Mouse (Mus musculus): Measurements from ENCODE around the gene Ttc29. TPM values are rescaled to one million over a fixed set of nuclear protein-coding genes. Genes with fewer than 3 reads are reported as not detected.

Gene Ttc29
- polyA plus RNA-seq, 1 experiment from 2014 or later = 6.8 TPM

DNA sequence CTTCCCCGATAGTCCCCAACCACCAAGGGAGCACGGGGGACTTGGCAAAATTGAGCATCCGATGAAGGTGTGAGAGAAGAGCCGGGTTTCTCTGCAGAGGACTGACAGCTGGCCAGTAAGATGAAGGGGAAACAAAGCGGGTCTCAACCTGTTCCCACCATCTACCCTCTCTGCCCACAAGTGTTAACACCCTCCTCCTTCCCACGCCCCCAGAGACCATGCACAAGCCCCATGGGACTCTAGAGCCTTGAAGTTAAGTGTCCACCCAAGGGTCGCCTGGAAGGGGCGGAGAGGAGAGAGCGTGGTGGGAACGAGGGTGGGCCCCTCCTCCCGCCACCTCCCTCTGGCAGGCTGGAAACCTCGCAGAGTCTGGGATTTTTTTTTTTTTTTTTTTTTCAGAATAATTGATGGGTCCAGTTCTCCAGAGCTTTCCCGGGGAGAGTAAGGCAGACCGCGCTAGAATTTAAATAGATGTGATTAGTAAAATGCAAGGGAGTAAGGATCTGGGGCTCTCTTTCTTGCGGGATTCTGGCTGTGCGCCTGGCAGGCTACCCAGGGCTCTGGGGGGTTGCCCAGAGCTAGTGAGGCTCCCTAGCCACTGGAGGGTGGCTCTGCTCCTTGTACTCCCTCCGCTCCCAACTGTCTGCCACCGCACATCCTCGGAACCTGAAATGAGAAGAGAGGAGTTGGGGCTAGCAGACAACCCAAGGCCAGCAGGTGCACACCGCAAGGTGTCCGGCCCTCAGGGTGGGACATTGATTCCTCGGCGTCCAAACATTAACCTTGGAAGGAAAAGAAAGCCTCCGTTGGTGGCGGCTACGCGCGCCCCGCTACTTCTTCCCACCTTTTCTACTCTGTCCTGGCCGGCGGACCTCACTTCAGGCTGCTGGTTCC, 214.0 kb downstream of the Ttc29 start:
- Histone ChIP-seq H3K4me1 (no peaks in the 10 kb centered on the region), H3K27me3 (peaks cover 77% of the 10 kb centered on the region), H3K9ac (no peak overlapping the region), H3K9me3 (replicated peaks) (no peaks in the 10 kb centered on the region), H3K27ac (replicated peaks) (no peak overlapping the region), H3K4me3 (replicated peaks) (no peak overlapping the region), H3K4me2 (replicated peaks) (no peak overlapping the region; the same call in 1 of the 2 replicates), H3K36me3 (no peaks in the 10 kb centered on the region)
- under 1% methylated on average over 32 of the region's 32 CpGs for WGBS
- 0 out of 2 replicates have a peak, but pooled peaks have one; percentile 29 for ATAC-seq (ENCODE audit: insufficient number of reproducible peaks, low FRiP score, low TSS enrichment, low read depth)

DNA sequence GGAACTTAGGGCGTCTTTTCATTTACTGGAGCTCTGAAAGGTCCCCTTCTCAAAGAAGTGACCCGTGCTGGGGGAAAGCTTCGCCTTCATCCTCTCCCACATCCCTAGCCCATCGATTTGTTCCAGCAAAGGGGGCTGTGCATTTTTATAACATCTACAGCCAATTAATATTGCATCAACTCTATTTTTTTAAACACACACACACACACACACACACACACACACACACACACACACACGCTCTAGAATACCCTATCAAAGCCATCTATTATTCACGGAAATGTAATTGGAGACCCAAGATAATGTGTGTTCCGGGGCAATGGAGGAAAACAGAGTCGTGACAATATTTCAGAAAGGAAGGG, 214.7 kb downstream of the Ttc29 start:
- Histone ChIP-seq H3K27ac (replicated peaks) (no peak overlapping the region), H3K9me3 (replicated peaks) (no peaks in the 10 kb centered on the region), H3K4me1 (no peaks in the 10 kb centered on the region), H3K4me2 (replicated peaks) (no peak overlapping the region), H3K27me3 (peaks cover 78% of the 10 kb centered on the region), H3K9ac (no peak overlapping the region), H3K4me3 (replicated peaks) (no peak overlapping the region), H3K36me3 (no peaks in the 10 kb centered on the region)
- WGBS = 2% methylated on average over 8 of the region's 8 CpGs
- ATAC-seq (ENCODE audit: insufficient number of reproducible peaks, low FRiP score, low TSS enrichment, low read depth) = no peak

DNA sequence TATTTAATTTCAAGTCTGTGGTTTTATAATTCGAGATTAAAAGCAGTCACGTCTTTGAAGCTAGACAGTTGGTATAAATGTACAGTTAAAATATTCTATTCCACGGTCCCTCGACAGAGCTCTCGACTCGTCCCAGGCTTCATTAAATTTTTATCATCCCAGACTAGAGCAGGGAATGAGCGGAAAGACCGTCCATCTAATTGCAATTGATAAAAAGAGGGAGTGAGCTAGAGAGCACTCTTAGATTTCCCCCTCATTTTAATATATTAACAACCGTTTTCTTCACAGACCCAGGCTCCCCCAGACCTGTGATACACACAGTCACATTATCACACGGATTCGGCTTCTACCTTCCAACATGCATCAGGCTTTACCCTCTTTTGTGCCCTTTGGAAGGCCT, 215.1 kb downstream of the Ttc29 start:
- Histone ChIP-seq H3K9me3 (replicated peaks) (no peaks in the 10 kb centered on the region), H3K36me3 (no peaks in the 10 kb centered on the region), H3K4me3 (replicated peaks) (no peak overlapping the region), H3K9ac (no peak overlapping the region), H3K4me1 (no peaks in the 10 kb centered on the region), H3K27ac (replicated peaks) (no peak overlapping the region), H3K4me2 (replicated peaks) (no peak overlapping the region), H3K27me3 (peaks cover 78% of the 10 kb centered on the region)
- 3% methylated on average over 11 of the region's 11 CpGs for WGBS
- ATAC-seq (ENCODE audit: insufficient number of reproducible peaks, low FRiP score, low TSS enrichment, low read depth) = no peak

DNA sequence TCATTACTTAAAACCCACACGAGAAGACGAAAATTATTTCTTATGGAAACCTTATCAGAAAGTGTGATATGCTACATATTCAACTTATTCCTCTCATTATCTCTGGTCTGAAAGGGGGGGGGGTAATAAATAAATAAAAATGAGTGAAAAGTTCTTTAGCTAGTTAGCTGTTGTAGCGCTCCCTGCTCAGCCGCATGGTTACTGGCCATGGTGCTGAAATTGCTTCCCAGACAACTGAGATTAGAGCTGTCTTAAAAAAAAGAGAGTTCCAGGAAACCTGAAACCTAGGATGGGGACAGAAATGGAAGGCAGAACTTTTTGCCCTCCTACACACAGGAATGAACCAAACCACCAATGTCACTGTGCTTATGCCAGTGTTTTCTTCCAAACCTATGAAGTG, 218.3 kb downstream of the Ttc29 start:
- Histone ChIP-seq H3K27ac (replicated peaks) (no peak overlapping the region), H3K9ac (no peak overlapping the region), H3K4me1 (peaks cover 19% of the 10 kb centered on the region), H3K4me3 (replicated peaks) (no peak overlapping the region), H3K9me3 (replicated peaks) (no peaks in the 10 kb centered on the region), H3K27me3 (peaks cover 81% of the 10 kb centered on the region), H3K36me3 (no peaks in the 10 kb centered on the region), H3K4me2 (replicated peaks) (no peak overlapping the region)
- ATAC-seq (ENCODE audit: insufficient number of reproducible peaks, low FRiP score, low TSS enrichment, low read depth) = no peak
- 2% methylated on average over 4 of the region's 4 CpGs for WGBS

- Histone ChIP-seq H3K36me3 (no peaks in the 10 kb centered on the region), H3K27me3 (peaks cover 81% of the 10 kb centered on the region), H3K4me2 (replicated peaks) (no peak overlapping the region), H3K4me3 (replicated peaks) (no peak overlapping the region), H3K9me3 (replicated peaks) (no peaks in the 10 kb centered on the region), H3K9ac (no peak overlapping the region), H3K4me1 (peaks cover 28% of the 10 kb centered on the region), H3K27ac (replicated peaks) (no peak overlapping the region)
- WGBS = 9% methylated on average over 1 of the region's 1 CpGs
- ATAC-seq (ENCODE audit: insufficient number of reproducible peaks, low FRiP score, low TSS enrichment, low read depth) = no peak
Measured at GRCm38 (mm10) chr8:78432451-78432850, 219.4 kb downstream of the Ttc29 start.

DNA sequence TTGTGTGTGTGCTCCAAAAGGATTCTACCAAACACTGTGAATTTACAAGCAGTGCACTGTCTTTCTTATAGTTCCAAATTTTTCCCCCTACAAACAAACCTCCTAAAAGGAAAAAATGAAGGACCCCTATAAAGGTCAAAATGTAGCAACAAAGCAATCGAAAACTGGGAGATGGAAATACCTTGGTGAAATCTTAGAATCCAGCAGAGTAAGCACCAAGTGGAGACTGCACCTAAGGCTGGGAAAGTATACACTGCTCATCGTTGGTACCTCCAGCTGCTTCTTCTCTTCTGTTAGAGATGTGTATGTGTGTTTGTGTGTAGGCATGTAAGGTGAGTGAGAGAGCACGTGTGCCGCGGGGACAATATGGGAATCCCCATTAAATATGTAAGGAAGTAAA, 220.2 kb downstream of the Ttc29 start:
- Histone ChIP-seq H3K9me3 (replicated peaks) (no peaks in the 10 kb centered on the region), H3K36me3 (no peaks in the 10 kb centered on the region), H3K27me3 (peaks cover 81% of the 10 kb centered on the region), H3K4me3 (replicated peaks) (no peak overlapping the region), H3K27ac (replicated peaks) (no peak overlapping the region), H3K4me1 (peaks cover 31% of the 10 kb centered on the region), H3K9ac (no peak overlapping the region), H3K4me2 (replicated peaks) (no peak overlapping the region)
- 13% methylated on average over 5 of the region's 5 CpGs for WGBS
- no peak for ATAC-seq (ENCODE audit: insufficient number of reproducible peaks, low FRiP score, low TSS enrichment, low read depth)

- no peaks in the 10 kb centered on the region for H3K9me3 ChIP-seq (replicated peaks)
- H3K36me3 ChIP-seq = no peaks in the 10 kb centered on the region
- H3K4me1 ChIP-seq = peaks cover 31% of the 10 kb centered on the region
- H3K27me3 ChIP-seq = peaks cover 85% of the 10 kb centered on the region
- H3K4me2 ChIP-seq (replicated peaks) = peak overlapping the region; percentile 58
- no peak overlapping the region for H3K27ac ChIP-seq (replicated peaks)
- WGBS = 3% methylated on average over 8 of the region's 8 CpGs
- 0 out of 2 replicates have a peak overlapping the region, but pooled peaks have one; percentile 32 for H3K4me3 ChIP-seq (replicated peaks)
- H3K9ac ChIP-seq = no peak overlapping the region
- no peak for ATAC-seq (ENCODE audit: insufficient number of reproducible peaks, low FRiP score, low TSS enrichment, low read depth)
Measured at GRCm38 (mm10) chr8:78434340-78434739, 221.2 kb downstream of the Ttc29 start.

GRCm38 (mm10) chr8:78434823-78435623, 221.9 kb downstream of the Ttc29 start:
- ATAC-seq (ENCODE audit: insufficient number of reproducible peaks, low FRiP score, low TSS enrichment, low read depth) = no peak
- Histone ChIP-seq H3K4me3 (replicated peaks) (peak overlapping the region; percentile 32; the same call in 1 of the 2 replicates), H3K9me3 (replicated peaks) (no peaks in the 10 kb centered on the region), H3K27ac (replicated peaks) (no peak overlapping the region), H3K4me1 (peaks cover 31% of the 10 kb centered on the region), H3K4me2 (replicated peaks) (peak overlapping the region; percentile 58), H3K27me3 (peaks cover 85% of the 10 kb centered on the region), H3K36me3 (no peaks in the 10 kb centered on the region), H3K9ac (no peak overlapping the region)
- 1% methylated on average over 62 of the region's 62 CpGs for WGBS

DNA sequence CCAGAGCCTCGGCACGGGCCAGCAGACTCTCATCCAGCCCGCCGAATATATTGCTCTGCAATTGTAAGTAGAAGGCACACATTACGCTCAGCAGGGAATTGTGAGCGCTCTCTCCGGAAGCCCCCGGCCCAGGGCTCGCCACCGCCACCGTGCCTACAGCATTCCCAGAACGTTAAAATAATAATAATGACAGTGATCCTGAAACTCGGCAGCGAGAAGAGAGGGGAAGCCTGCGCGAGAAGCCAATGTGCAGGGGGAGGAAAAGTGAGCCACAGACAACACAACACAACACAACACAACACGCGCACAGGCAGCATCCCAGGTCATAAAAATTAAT, 222.5 kb downstream of the Ttc29 start:
- Histone ChIP-seq H3K9ac (no peak overlapping the region), H3K4me1 (peaks cover 31% of the 10 kb centered on the region), H3K9me3 (replicated peaks) (no peaks in the 10 kb centered on the region), H3K27me3 (peaks cover 88% of the 10 kb centered on the region), H3K4me3 (replicated peaks) (peak overlapping the region; percentile 32), H3K36me3 (no peaks in the 10 kb centered on the region), H3K27ac (replicated peaks) (no peak overlapping the region), H3K4me2 (replicated peaks) (peak overlapping the region; percentile 58)
- no peak for ATAC-seq (ENCODE audit: insufficient number of reproducible peaks, low FRiP score, low TSS enrichment, low read depth)
- 2% methylated on average over 18 of the region's 18 CpGs for WGBS

DNA sequence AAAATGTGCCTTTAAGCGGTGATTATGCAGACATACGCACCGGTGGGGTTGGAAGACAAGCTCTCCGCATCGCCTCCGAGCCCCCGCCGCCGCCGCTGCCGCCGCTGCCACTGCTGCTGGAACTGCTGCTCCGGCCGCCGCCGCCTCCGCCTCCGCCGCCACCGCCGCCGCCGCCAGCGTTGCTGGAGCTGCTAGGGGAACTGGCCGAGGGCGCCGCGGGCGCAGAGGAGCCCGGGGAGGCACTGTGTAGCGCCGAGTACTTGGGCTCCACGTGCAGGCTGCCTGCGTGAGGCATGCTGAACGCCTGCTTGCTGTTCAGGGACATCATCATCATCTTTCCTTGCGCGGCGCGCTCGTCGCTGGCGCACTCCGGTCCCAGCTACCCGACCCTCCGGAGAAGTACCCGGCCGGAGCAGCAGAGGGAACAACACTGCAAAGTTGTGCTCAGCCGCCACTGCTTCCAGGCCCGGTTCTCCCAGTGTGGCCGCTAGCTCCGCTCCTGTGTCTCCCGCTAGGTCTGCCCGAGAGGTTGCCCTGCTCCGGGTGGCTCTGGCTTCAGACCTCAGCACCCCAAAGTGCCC, 223.1 kb downstream of the Ttc29 start, which contains the start of gene Pou4f2:
Gene Pou4f2, minus strand, starts transcription at position 575 of the 581 bp plus-strand sequence.
- Histone ChIP-seq H3K4me1 (peaks cover 31% of the 10 kb centered on the region), H3K9ac (no peak within 1 kb of the TSS), H3K9me3 (replicated peaks) (no peaks in the 10 kb centered on the region), H3K27ac (replicated peaks) (no peak within 1 kb of the TSS), H3K4me2 (replicated peaks) (peak within 1 kb of the TSS; percentile 58), H3K27me3 (peaks cover 92% of the 10 kb centered on the region), H3K4me3 (replicated peaks) (peak within 1 kb of the TSS; percentile 32), H3K36me3 (no peaks in the 10 kb centered on the region)
- ATAC-seq (ENCODE audit: insufficient number of reproducible peaks, low FRiP score, low TSS enrichment, low read depth) = no peak
- WGBS = under 1% methylated on average over 54 of the region's 54 CpGs

- peaks cover 92% of the 10 kb centered on the region for H3K27me3 ChIP-seq
- H3K9ac ChIP-seq = no peak overlapping the region
- no peaks in the 10 kb centered on the region for H3K36me3 ChIP-seq
- WGBS = under 1% methylated on average over 15 of the region's 25 CpGs
- H3K27ac ChIP-seq (replicated peaks) = no peak overlapping the region
- no peak for ATAC-seq (ENCODE audit: insufficient number of reproducible peaks, low FRiP score, low TSS enrichment, low read depth)
- H3K4me2 ChIP-seq (replicated peaks) = peak overlapping the region; percentile 58
- no peaks in the 10 kb centered on the region for H3K9me3 ChIP-seq (replicated peaks)
- peaks cover 31% of the 10 kb centered on the region for H3K4me1 ChIP-seq
- H3K4me3 ChIP-seq (replicated peaks) = peak overlapping the region; percentile 32
Measured at GRCm38 (mm10) chr8:78436661-78437060, 223.6 kb downstream of the Ttc29 start.
